Mouse (Mus musculus): ENCODE data around the gene Gm10118.

Gm10118 gene

DNA sequence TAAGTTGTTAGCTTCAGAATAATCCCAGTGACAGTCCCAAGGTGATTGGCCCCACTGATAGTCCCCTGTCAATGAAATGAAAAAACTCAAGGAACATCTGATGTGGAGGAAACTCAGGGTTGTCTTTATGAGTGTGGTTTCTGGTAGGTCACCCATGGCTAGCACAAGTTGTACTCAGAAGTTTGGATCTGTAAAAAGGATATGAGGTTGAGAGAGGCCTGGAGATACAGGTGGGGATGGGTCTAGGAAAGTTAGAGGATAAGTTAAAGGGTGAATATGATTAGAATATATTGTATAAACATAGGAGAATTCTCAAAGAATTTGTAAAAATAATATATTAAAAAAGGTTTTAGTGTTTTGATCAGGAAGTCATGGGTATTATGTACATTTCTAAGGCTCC is at the start of gene Gm10118:
Gm10118 (minus strand) TSS at position 101 of the 400 bp plus-strand sequence.
- DNase-seq (ENCODE audit: low spot score in 2 of 2) = no peak

- no peak for DNase-seq (ENCODE audit: low spot score in 2 of 2)
Observed at GRCm38 (mm10) chr10:63972300-63972699, 45.1 kb upstream of the Gm10118 start.

DNA sequence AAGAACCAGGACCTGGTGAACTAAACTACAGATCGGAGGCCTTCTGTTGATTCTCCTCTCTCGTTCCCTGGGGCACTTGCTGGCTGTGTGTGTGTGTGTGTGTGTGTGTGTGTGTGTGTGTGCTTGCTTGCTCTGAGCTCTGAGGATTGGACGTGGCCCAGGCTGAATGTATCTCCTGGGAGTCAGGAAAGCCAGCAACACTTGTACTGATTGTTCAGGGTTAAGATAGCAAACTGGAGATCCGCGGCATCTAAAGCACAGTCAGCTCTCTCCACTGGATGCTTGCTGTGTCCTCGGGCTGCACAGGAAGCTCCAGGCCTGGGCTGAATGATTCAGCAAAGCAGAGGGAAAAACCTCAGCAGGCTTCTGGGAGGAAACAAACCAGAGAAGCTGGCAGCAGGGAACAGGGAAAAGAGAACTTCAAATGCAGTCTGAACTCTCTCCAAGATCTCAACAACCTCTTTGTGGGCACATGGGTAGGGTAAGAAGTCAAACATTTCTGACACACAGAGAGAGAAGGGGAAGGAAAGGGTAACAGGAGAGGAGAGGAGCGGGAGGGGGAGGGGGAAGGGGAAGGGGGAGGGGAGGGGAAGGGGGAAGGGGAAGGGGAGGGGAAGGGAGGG is 27.2 kb upstream of the Gm10118 start:
- no peak for DNase-seq (ENCODE audit: low spot score in 2 of 2)

DNA sequence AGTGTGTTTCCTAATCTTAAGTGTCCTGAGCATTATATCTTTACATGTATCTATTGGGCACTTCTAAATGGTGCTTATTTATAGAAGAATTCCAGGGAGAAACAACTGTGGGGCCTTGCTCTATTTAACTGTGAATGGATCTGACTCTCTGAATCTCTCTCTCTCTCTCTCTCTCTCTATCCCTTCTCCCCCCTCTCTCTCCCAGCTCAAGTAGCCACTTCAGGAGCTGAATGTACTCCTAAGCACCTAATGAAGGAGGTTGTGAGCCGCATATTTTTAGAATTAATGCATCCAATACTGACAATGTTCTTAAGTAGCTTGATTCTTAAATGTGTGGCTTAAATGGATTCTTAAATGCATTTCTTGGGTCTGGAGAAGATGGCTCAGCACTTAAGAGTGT is 24.2 kb upstream of the Gm10118 start:
- no peak for DNase-seq (ENCODE audit: low spot score in 2 of 2)

GRCm38 (mm10) chr10:63950867-63951266 is 23.6 kb upstream of the Gm10118 start:
- no peak for DNase-seq (ENCODE audit: low spot score in 2 of 2)

- DNase-seq (ENCODE audit: low spot score in 2 of 2) = no peak
Observed at GRCm38 (mm10) chr10:63947266-63947665, 20.0 kb upstream of the Gm10118 start.

DNA sequence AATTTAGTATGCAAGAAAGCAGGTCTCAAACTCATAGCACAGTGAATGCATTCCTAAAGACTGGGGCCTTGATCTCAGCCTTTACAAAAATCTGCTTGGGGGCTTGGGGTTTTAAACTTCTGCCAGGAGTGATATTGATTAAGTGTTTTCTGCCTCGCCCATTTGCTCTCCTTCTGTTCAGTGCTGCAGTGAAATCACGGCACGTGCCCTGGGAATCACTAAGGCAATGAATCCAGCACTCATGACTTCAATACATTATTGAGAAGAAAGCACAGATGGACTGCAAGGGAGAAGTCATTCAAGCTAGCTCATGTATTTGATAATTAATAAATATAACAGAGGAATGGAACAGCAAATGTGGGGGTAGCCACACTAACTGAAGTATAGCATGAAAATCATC is 18.3 kb upstream of the Gm10118 start:
- no peak for DNase-seq (ENCODE audit: low spot score in 2 of 2)

DNA sequence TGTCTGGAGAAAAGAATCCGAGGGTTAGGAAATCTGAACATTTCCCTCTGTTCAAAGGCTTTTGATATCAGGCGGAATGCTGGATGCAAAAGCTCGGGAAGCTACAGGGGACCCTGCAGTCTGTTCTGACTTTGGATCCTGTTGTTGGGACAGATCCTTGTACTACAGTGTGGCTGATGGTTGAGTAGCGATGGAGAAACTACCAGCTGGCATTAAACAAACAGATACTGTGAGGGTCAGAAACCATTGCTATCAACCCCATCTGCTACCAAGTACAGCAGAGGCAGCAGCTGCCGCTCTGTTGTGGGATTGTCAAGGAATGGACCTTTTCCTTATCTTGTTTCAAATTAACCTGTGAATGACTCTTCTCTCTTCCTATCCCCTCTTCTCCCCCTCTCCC is 6.7 kb upstream of the Gm10118 start:
- DNase-seq (ENCODE audit: low spot score in 2 of 2) = no peak

DNA sequence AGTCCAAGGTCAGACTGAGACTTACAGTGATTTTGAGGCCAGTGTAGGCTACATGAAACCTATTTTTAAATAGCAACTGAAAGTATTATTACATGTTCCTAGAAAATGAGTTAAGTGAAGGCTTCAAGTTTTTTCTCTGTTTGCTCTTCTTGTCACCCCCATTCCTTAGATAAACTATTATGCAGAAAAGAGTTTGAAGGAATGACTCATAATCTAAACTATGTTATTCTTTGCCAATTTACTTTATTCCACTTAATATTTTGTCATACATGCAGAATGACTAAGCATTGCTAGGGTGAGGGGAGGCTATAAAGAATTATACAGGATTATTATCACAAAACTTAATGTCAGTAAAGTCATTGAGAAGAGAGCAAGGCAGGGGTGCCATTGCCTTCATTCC is 18.4 kb downstream of the Gm10118 start:
- no peak for DNase-seq (ENCODE audit: low spot score in 2 of 2)

DNA sequence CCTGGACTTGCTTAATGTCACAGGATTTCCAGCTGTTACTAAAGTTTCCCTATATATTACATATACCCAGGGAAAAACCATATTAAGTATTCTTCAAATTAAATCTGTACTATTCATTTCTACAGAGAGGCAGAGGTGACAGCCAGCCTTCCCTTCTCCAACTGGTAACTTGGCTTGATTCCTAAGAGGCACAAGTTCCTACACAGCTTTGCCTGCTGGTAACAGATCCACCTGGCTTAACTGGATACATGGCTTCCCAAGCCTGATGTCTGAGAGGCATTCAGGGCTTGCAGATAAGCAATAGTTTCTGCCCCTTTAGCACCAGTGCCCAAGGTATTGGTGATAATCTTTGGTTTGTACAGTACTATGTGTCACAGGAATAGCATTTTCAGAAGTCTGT is 27.3 kb downstream of the Gm10118 start:
- DNase-seq (ENCODE audit: low spot score in 2 of 2) = no peak

DNA sequence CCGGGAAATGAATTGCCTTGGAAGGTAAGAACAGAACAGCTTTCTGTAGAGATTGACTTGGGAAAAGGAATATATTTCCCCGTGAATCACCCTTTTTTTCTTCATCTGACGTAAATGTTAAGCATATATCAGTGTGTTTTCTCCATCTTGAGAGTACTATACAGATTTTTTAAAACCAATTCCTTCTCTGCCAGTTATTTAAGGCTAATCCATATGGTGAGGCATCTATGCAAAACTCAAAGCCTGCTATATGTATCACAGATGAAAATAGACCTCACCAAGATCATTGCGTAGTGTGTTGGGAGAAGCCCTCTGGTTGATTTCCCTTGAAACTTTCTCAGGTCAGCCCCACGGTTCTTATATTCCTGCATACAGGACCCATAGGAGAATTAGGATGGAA is 32.6 kb downstream of the Gm10118 start:
- no peak for DNase-seq (ENCODE audit: low spot score in 2 of 2)

GRCm38 (mm10) chr10:63886449-63887088 is 40.7 kb downstream of the Gm10118 start:
- no peak for DNase-seq (ENCODE audit: low spot score in 2 of 2)

GRCm38 (mm10) chr10:63880462-63880903 is 46.8 kb downstream of the Gm10118 start:
- DNase-seq (ENCODE audit: low spot score in 2 of 2) = peak in 1 of 2 experiments; percentile 8

Data from frontal cortex, postnatal 10 days (tissue).